Mouse (Mus musculus) megakaryocyte, embryonic 14.5 days (primary cell): ENCODE results near the gene Zcchc8.

ENCODE experiments used
- FLI1 ChIP-seq: IDR thresholded peaks from 2 replicates; pipeline ENCODE4 v1.6.1; 2012; ENCODE audit warnings: low read length, inconsistent platforms, mixed read lengths
- GATA1 ChIP-seq: IDR thresholded peaks from 3 replicates; pipeline ENCODE4 v1.6.1; 2012; ENCODE audit warnings: mixed read lengths, low read length, inconsistent platforms, borderline replicate concordance

DNA sequence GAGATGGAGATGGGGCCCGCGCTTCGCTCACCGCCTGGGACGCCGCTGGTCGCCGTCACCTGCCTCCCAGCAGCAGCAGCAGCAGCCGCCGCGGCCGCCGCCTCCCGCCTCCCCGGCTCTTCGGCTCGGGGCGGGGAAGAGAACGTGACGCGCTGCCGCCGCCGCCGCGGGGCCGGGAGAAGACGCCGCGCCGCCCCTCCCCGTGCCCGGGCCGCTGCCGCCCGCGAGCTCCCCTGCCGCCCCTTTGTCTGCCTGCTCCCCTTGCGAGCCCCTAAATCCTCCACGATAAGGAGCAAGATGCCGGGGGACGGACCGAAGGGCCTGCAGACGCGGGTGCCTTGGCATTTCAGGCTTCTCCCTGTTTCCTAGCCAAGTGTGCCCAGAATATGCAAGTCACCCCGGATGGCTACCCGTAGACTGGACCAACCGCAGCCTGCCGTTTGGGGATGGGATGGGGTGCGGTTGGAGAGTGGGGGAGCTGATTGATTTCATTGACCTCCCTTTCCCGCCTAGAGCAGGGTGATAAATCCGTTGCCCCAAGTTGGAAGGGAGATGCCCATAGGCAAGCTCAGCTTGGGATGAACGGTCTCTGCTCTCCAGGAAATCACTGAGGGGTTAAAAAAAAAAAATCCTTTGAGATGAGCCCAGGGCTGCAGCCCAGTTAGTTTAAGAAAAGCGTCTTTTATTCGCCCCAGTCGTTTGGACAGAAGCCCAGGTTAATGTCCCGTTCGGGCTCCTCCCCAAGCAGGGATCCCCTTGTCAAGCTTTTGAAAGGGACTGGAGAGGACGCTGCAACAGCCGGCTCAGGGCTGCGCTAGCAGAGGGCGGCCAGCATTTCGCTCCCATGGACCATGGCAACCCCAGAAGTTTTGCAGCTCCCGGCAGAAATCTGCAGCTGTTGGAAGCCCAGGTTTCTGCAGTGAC lies 36.4 kb downstream of the Zcchc8 start, which contains the start of gene Clip1:
- TF ChIP-seq FLI1 (no peak), GATA1 (no peak)
